Mouse (Mus musculus): ENCODE results near the gene Fndc1.

- TF ChIP-seq CTCF (IDR thresholded peaks at IDR 0.05; ENCODE audit: low read depth, low read length) (no peak), POLR2A (IDR thresholded peaks at IDR 0.05; ENCODE audit: extremely low read depth, insufficient read depth, low read length) (no peak)
Observed at GRCm38 (mm10) chr17:7794093-7794492, 33.0 kb downstream of the Fndc1 start.

Measured in liver, adult 2 months (tissue).